Mouse (Mus musculus) hematopoietic stem cell, adult 5-6 weeks (primary cell): Measurements from ENCODE around the gene Olfr1410. TPM values are rescaled to one million over a fixed set of nuclear protein-coding genes. Genes with fewer than 3 reads are reported as not detected.
A peak's percentile ranks its signal among the peaks of the same experiment; 100 is the strongest.

ENCODE experiments used
- ATAC-seq, 2 experiments: fragments of 125-278 bp in 1 of 2; replicated peaks in 1 of 2; 2 replicates each; pipeline ENCODE4 v1.8.0; 2016 to 2017; ENCODE audit warnings: inconsistent platforms in 2 of 2, mild to moderate bottlenecking in 2 of 2, moderate number of reproducible peaks in 2 of 2, low read depth in 1 of 2, moderate TSS enrichment in 1 of 2; ENCODE audit not compliant: low FRiP score in 2 of 2, poor library complexity in 2 of 2, severe bottlenecking in 2 of 2, insufficient read depth in 1 of 2, low TSS enrichment in 1 of 2
- total RNA-seq: library from RNA; stranded (forward); fragments of 172-1452, 232-1000 nt; gene quantifications from 2 replicates; pipeline ENCODE4 v1.2.3, GENCODE M21; 2017

Gene Olfr1410
- total RNA-seq, 1 experiment from 2014 or later, result not detected

DNA sequence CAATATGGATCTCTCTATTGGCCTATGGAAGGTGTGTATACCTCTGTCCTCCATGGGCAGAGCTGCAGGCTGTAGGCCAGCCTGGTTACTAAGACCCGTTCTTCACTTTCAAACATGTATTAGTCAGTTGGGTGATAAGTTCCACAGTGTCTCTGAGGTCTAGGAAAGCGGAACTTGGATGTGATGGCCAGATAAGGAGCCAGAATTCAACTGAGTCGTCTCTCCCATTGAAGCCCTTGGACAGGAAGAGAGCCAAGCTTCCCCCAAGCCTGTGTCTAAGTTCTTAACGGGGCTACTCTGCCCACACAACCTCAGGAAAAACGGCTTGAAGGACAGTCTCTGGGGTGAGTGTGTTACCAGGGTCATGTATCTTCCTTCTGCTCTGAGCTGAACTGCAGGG lies 53.8 kb downstream of the Olfr1410 start:
- 0 out of 4 replicates have a peak, but pooled peaks have one; percentile 12 to 15 for ATAC-seq

Other genes with a start within 250 kb of the Olfr1410 start
- 84.7 and 94.9 TPM in 2 replicates for gene Ndufa10, start 131.9 kb upstream of the Olfr1410 start, total RNA-seq
- not detected in 2 replicates for gene Olfr1416, start 120.7 kb upstream of the Olfr1410 start, total RNA-seq
- not detected in 2 replicates for gene Olfr1415, start 109.7 kb upstream of the Olfr1410 start, total RNA-seq
- not detected in 2 replicates for gene Olfr1414, start 87.1 kb upstream of the Olfr1410 start, total RNA-seq
- not detected in 2 replicates for gene Olfr1413, start 34.5 kb upstream of the Olfr1410 start, total RNA-seq
- gene Olfr1412, start 20.0 kb upstream of the Olfr1410 start, total RNA-seq, result not detected in 2 replicates
- gene Olfr1411, start 11.4 kb upstream of the Olfr1410 start, total RNA-seq, result not detected in 2 replicates
- not detected in 2 replicates for gene Olfr12, start 12.0 kb downstream of the Olfr1410 start, total RNA-seq
- gene Cops9, start 36.2 kb downstream of the Olfr1410 start, total RNA-seq, result 99.2 and 139 TPM in 2 replicates
- gene Otos, start 43.1 kb downstream of the Olfr1410 start, total RNA-seq, result 17.1 and 21.5 TPM in 2 replicates
- gene Gpc1, start 225.9 kb downstream of the Olfr1410 start, total RNA-seq, result 1.9 and 11.2 TPM in 2 replicates